Mouse (Mus musculus) urinary bladder, postnatal 25 days (tissue): ENCODE results near the gene Prodh2.
"Not testable (repeated sequence)": the region's sequence is repeated elsewhere in the genome, so short reads cannot be mapped to it uniquely, and the experiment has no call there.

ENCODE experiments used
- DNase-seq: peaks from one replicate; pipeline ENCODE4 v3.0.0; 2022; ENCODE audit warnings: low spot score

Gene Prodh2

DNA sequence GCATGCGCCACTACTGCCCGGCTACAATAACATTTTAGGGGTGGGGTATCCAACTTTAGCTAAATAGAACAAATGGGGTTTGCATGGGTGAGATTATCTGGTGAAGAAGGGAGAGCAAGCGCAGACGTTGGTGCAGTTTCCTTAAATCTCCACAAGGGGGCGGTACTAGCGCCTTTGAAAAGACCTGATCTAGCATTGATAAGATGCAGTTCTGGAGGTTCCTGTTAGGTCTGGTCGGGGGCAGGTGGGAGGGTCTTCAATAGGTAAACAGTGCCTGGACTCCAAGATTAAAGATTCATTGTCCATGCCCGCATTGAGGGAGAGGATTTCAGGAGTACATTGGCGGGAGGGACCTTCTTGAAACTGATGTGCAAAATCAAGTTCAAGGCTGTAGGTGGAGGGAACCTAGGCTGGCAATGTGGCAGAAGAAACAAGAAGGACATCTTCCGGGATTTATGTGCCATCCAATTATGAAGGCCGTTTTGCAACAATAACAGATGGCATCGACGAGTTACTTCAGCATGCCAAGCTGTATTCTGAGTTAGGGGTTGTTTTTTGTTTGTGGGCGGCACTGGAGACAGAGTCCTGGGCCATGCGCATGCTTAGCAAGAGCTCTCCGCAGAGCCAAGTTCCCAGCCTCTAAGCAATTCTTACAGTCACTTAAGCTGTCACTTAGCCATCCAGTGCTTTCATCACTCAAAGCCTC lies 3.0 kb upstream of the Prodh2 start:
- DNase-seq, result peak; percentile 15

- no peak for DNase-seq
Measured at GRCm38 (mm10) chr7:30490957-30491307, 2.5 kb upstream of the Prodh2 start.

GRCm38 (mm10) chr7:30492765-30493164 lies 657 bp upstream of the Prodh2 start:
- DNase-seq, result peak; percentile 68

- not testable (repeated sequence) for DNase-seq
Measured at GRCm38 (mm10) chr7:30495506-30496042, 2.2 kb downstream of the Prodh2 start.

DNA sequence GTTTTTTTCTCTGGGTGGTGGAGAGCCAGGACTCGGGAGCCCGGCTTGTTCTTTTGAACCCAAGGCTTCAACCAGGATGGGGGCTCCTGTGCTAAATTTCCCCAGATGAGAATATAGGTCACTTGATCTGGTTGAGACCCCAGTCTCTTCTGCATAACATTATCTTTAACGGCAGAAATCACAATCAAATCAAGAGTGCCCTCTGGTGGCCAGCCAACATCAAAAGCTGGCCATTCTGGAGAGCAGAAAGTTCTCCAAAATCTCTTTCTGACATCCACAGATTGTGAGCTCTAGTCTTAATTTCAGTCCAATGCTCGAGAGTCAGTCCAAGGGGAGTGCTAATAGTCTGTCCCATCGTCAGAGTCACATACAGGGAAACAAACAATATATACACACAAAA lies 7.7 kb downstream of the Prodh2 start:
- DNase-seq, result not testable (repeated sequence)

DNA sequence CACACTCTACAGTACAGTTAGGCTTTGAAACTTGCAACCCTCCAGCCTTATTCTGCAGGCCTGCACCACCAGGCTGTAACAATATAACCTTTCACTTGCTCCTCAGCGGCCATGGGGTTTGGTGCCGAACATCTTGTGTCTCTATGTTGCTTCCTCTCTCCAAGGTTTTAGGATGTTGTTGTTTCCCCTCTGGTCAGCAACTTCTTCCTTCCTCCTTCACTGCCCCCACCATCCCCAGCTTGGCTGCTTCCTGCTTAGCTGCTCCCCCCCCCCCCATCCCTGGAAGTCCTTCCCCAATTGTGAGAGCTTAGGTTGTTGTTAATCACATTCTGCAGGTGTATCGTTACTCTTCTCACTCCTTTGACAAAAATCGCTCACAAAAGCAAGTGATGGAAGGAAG lies 14.6 kb downstream of the Prodh2 start:
- DNase-seq, result no peak

- DNase-seq, result no peak
Measured at GRCm38 (mm10) chr7:30515003-30515760, 21.8 kb downstream of the Prodh2 start.

GRCm38 (mm10) chr7:30518325-30518724 lies 24.9 kb downstream of the Prodh2 start:
- DNase-seq, result no peak

GRCm38 (mm10) chr7:30520396-30520795 lies 27.0 kb downstream of the Prodh2 start:
- no peak for DNase-seq

- DNase-seq, result no peak
Measured at GRCm38 (mm10) chr7:30520856-30521255, 27.4 kb downstream of the Prodh2 start.

DNA sequence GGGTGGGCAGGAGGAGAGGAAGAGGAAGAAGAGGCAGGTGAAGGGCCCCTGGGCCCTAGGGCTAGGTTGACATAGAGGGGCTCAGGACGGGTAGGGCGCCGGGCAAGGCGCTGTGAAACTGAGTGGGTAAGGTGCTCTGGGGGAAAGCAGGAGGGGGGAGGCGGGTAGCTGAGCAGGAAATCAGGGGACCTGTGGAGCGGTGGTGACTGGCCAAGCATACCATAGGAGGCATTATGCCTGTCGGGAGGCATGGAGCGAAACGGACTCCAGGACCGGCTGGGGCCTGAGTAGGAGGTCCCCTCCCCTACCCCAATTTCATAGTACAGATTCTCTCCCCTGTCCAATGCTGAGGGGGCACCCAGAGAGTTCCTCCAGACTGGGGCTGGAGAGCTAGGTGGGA lies 29.4 kb downstream of the Prodh2 start:
- no peak for DNase-seq

- DNase-seq, result no peak
Measured at GRCm38 (mm10) chr7:30524487-30524886, 31.1 kb downstream of the Prodh2 start.

GRCm38 (mm10) chr7:30525954-30526353 lies 32.5 kb downstream of the Prodh2 start:
- DNase-seq, result no peak

DNA sequence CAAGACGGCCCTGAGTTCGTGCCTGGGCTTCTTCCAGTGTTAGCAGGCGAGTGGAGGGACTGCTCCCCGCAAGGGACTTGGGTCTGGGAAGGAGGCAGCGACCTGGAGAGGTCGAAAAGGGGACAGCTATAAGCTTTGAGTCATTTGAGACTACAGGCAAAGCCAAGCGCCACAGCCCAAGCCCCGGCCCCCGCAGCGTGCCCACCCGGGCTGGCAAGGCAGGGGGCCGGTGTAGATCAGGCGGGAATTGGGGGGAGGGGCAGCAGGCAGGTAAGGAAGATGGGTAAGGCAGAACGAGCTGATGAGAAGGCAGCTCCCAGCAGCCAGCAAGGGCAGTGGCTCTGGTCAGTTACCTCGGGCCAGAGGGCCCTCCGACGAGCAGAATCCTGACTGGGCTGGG lies 33.0 kb downstream of the Prodh2 start:
- no peak for DNase-seq

GRCm38 (mm10) chr7:30526981-30527380 lies 33.6 kb downstream of the Prodh2 start:
- no peak for DNase-seq

- no peak for DNase-seq
Measured at GRCm38 (mm10) chr7:30531291-30531815, 37.9 kb downstream of the Prodh2 start.

DNA sequence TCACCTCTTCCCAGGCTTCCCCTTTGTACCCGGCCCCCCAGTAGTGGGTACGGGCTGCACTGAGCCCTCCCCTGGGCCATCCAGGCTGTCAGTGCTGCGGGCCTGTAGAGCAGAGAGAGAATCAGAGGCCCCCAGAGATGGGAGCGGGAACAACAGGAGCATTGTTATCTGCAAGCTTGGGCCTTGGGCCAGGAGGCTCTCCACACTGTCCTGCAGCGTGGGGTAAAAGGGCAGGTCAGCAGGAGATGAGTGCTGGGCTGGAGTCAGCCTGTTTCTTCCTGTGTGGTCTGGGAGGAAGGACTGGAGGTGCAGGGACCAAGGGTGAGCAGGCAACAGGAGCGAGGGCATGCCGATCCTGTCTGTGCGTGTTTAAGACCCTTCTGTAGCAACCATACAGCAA lies 39.5 kb downstream of the Prodh2 start:
- DNase-seq, result no peak

DNA sequence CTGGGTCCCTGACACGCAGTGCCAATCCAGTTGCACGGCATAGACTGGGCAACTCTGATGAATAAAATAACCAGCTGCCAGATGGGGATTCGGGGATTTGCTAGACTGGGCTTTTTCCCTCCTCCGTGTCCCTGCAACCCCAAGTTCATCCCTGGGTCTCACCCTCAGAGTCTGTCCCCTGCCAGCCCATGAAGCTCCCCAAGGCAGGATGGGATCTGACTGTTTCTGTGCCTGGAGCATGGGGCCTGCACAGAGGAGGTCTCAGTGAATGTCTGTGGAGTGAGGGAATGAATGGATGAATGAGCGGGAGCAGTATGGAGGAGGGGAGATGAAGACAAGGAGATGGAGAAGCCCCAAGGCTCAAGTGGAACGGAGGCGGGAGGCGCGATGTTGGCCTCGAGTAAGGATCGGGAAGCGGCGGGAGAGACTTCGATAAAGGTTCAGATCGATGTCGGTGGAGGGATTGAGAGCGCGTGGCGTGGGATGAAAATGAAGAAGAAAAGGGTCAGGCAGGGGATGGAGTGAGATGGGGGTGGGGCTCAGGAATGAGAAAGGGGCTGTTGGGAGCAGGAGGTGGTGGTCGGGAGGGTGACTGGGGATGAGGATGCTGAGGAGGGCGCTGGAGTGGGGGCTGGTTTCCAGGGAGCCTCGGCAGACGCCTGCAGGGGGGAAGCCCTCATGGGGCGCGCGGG lies 40.7 kb downstream of the Prodh2 start:
- no peak for DNase-seq

- DNase-seq, result peak; percentile 88
Measured at GRCm38 (mm10) chr7:30534633-30535577, 41.5 kb downstream of the Prodh2 start, which contains the start of gene Arhgap33. Arhgap33 (minus strand) TSS chr7:30535060.

DNA sequence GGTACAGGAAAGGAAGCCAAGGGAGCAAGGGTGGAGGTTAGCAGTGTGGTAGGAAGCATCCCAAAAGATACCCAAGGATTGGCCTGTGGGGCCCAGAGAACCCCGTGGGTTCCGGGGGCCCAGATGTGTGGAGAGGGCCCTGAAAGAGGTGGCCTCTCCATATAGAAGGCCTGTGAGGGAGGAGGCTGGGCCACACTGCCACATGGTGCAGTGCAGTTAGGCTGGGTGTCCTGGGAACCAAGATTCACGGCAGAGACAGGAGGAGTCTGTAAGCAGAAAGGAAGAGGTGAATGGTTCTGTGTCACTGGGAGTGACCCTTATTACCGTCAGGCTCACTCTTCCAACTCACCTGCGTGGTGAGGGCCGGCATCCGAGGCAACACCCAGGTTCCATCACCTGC lies 47.1 kb downstream of the Prodh2 start:
- DNase-seq, result no peak

GRCm38 (mm10) chr7:30544327-30544726 lies 50.9 kb downstream of the Prodh2 start:
- no peak for DNase-seq
